Mouse (Mus musculus): ENCODE results near the gene Gm14419. TPM values are rescaled to one million over a fixed set of nuclear protein-coding genes. Genes with fewer than 3 reads are reported as not detected.
"Not testable (repeated sequence)": the region's sequence is repeated elsewhere in the genome, so short reads cannot be mapped to it uniquely, and the experiment has no call there.

Gene Gm14419
- not detected in 2 replicates for polyA plus RNA-seq (2012; ENCODE audit: insufficient read depth, low replicate concordance)

DNA sequence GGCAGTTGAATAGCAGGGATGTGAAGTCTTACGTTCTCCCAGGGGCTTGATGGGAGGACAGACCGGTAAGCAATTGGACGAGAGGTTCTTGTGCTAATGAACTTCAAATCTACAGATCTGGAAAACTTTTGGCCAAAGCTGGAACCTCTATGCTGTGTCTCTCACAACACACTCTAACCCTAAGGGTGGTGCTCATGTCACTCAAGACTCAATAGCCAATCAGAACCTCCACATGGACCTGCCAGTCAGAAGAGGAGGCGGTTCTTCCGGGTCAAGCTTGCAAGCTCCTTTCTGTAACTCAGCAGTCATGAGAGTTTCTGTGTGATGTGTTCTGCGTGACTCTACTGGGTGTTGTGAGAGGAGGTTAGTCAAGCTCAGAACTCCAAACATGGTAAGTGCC lies at the start of gene Gm14419:
Gm14419 (plus strand) TSS at position 301 of the 400 bp plus-strand sequence.
- not testable (repeated sequence) for H3K4me3 ChIP-seq (replicated peaks); H3K27me3 ChIP-seq (replicated peaks); H3K4me1 ChIP-seq; H3K9me3 ChIP-seq; H3K36me3 ChIP-seq (replicated peaks; ENCODE audit: low read length)

Other genes with a start within 250 kb of the Gm14419 start
- gene Gm14295, start 202.3 kb upstream of the Gm14419 start, polyA plus RNA-seq (2012; ENCODE audit: insufficient read depth, low replicate concordance), result not detected in 2 replicates
- gene Gm14408, start 169.8 kb upstream of the Gm14419 start, polyA plus RNA-seq (2012; ENCODE audit: insufficient read depth, low replicate concordance), result not detected in 2 replicates
- gene Gm14296, start 73.1 kb upstream of the Gm14419 start, polyA plus RNA-seq (2012; ENCODE audit: insufficient read depth, low replicate concordance), result 0.30 TPM in 1 of 2 replicates, not detected in the other
- not detected in 2 replicates for gene Gm14401, start 73.4 kb downstream of the Gm14419 start, polyA plus RNA-seq (2012; ENCODE audit: insufficient read depth, low replicate concordance)
- 7.5 TPM in 1 of 2 replicates, not detected in the other for gene Gm14410, start 205.5 kb downstream of the Gm14419 start, polyA plus RNA-seq (2012; ENCODE audit: insufficient read depth, low replicate concordance)

Data from megakaryocyte, embryonic 14.5 days (primary cell).